Mouse (Mus musculus): ENCODE measurements around the gene Tmem190.

- TF ChIP-seq GATA1 (IDR thresholded peaks at IDR 0.05; ENCODE audit: low read length) (no peak), TAL1 (IDR thresholded peaks at IDR 0.05; ENCODE audit: low read length) (no peak)
Measured at GRCm38 (mm10) chr7:4776131-4776530, 6.6 kb upstream of the Tmem190 start.
